Mouse (Mus musculus) midbrain, embryonic 12.5 days (tissue): ENCODE data around the gene Fbxo9. TPM values are rescaled to one million over a fixed set of nuclear protein-coding genes. Genes with fewer than 3 reads are reported as not detected.
"Not testable (repeated sequence)": the region's sequence is repeated elsewhere in the genome, so short reads cannot be mapped to it uniquely, and the experiment has no call there.

Experiments
- ATAC-seq: fragments of 200-750 bp; cut with Nextera tagmentation; 2 replicates; pipeline ENCODE4 v1.8.0; 2017; ENCODE audit warnings: low read depth, moderate TSS enrichment, moderate library complexity; ENCODE audit not compliant: low FRiP score
- H3K27ac ChIP-seq: fragments of 300-500 bp; sonication (generic); replicated peaks from 2 replicates; pipeline ENCODE4 v1.5.1; 2016; ENCODE audit warnings: mild to moderate bottlenecking
- H3K27me3 ChIP-seq: fragments of 300-500 bp; sonication (generic); 2 replicates; pipeline ENCODE4 v1.6.1; 2016; ENCODE audit warnings: mild to moderate bottlenecking
- H3K36me3 ChIP-seq: fragments of 300-500 bp; sonication (generic); 2 replicates; pipeline ENCODE4 v1.6.1; 2016
- H3K4me1 ChIP-seq: fragments of 300-500 bp; sonication (generic); 2 replicates; pipeline ENCODE4 v1.6.1; 2016
- H3K4me2 ChIP-seq: fragments of 300-500 bp; sonication (generic); replicated peaks from 2 replicates; pipeline ENCODE4 v1.6.1; 2016; ENCODE audit warnings: mild to moderate bottlenecking, moderate library complexity
- H3K4me3 ChIP-seq: fragments of 300-500 bp; sonication (generic); 2 replicates; pipeline ENCODE4 v1.5.1; 2016; ENCODE audit warnings: mild to moderate bottlenecking
- H3K9ac ChIP-seq: fragments of 300-500 bp; sonication (generic); replicated peaks from 2 replicates; pipeline ENCODE4 v1.6.1; 2016; ENCODE audit warnings: mild to moderate bottlenecking, moderate library complexity
- H3K9me3 ChIP-seq: fragments of 300-500 bp; sonication (generic); 2 replicates; pipeline ENCODE4 v1.6.1; 2016; ENCODE audit warnings: mild to moderate bottlenecking
- WGBS: fragments of 180-500 bp; shearing (Covaris S2); methylation state at CpG from one replicate; pipeline ENCODE4 v1.1.7; 2016; 5-methylcytosine and 5-hydroxymethylcytosine counted together
- polyA plus RNA-seq: library from polyadenylated mRNA; unstranded; fragments of >200 nt; fragmentation: Nextera tagmentation; extraction: Ambion mirVana; gene quantifications from 2 replicates; pipeline ENCODE4 v1.2.1, GENCODE M21; 2016

Gene Fbxo9
- polyA plus RNA-seq, 1 experiment from 2014 or later = 34.7 TPM

- 92% methylated on average over 9 of the region's 9 CpGs for WGBS
- Histone ChIP-seq H3K4me3 (no peak overlapping the region), H3K4me1 (no peaks in the 10 kb centered on the region), H3K36me3 (peaks cover 36% of the 10 kb centered on the region), H3K27ac (no peak overlapping the region), H3K27me3 (no peaks in the 10 kb centered on the region), H3K9me3 (no peaks in the 10 kb centered on the region), H3K9ac (no peak overlapping the region), H3K4me2 (no peak overlapping the region)
- ATAC-seq = no peak
Observed at GRCm38 (mm10) chr9:78087751-78088150, 21.1 kb downstream of the Fbxo9 start.

DNA sequence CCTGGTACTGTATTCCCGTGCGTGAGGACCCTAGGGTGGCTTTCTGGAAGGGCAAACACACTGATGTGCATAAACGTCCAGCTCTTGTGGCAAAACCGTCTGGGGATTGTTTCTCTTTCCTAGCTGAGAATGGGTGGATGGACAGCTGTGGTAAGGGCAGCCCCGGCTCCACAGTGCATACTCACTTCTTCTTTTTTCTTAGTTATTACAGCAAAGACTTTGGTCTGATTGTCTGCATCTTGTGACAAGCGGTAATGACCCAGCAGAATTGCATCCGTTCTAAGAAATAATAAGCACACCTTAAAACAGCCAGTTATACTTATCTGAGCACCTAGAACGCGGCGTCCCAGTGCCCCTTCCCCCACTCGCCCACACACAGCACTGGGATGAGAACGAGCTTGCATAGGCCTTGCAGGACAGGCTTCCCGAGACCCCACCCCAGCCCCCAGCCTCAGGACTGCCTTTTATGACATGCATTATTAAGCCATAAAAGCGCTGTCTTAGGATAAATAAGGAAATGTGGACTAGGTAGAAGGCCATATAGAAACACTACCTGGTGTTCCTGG is 23.1 kb downstream of the Fbxo9 start:
- no peak overlapping the region for H3K9ac ChIP-seq
- H3K4me3 ChIP-seq = no peak overlapping the region
- peaks cover 44% of the 10 kb centered on the region for H3K36me3 ChIP-seq
- H3K27me3 ChIP-seq = no peaks in the 10 kb centered on the region
- H3K9me3 ChIP-seq = no peaks in the 10 kb centered on the region
- no peaks in the 10 kb centered on the region for H3K4me1 ChIP-seq
- no peak for ATAC-seq
- H3K27ac ChIP-seq = no peak overlapping the region
- 91% methylated on average over 14 of the region's 14 CpGs for WGBS
- no peak overlapping the region for H3K4me2 ChIP-seq

DNA sequence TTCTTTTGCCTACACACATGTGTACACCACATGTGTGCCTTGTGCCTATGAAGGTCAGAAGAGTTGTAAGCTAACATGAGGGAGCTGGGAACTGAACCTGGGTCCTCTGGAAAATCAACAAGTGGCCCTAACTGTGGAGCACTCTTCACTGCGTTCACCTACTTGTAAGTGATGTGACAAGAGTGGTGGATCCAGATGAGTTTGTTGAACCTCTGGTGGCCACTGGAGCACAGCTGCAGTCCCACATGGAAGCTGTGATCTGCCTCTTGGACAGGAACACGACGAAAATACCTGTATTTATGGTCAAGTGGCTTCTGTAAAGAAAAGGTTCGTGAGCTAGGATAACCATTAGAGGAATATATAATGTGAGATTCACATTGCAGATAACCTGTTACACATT is 24.5 kb downstream of the Fbxo9 start:
- 92% methylated on average over 4 of the region's 4 CpGs for WGBS

DNA sequence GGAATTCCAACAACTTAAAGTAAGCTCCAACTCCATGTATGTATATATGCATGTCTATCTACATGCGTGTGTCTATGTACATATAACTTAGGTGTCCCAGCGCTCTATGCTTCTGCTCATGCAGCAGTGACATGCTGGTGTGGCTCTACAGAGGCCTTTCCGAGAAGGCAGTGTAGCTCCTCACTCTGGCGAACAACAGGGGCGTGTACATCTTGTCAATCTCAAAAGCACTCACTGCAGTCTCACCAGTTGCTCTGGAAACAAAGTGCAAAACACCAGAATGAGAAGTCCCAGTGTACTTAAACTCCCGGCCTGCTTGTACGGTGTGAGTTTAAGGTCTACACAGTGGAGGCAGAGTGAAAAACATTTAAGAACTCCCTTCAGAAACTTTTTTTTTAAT is 27.0 kb downstream of the Fbxo9 start:
- no peak for ATAC-seq
- H3K27me3 ChIP-seq = no peaks in the 10 kb centered on the region
- no peaks in the 10 kb centered on the region for H3K9me3 ChIP-seq
- peaks cover 46% of the 10 kb centered on the region for H3K36me3 ChIP-seq
- no peak overlapping the region for H3K27ac ChIP-seq
- H3K4me3 ChIP-seq = no peak overlapping the region
- no peak overlapping the region for H3K9ac ChIP-seq
- WGBS = 60% methylated on average over 7 of the region's 7 CpGs
- H3K4me1 ChIP-seq = no peaks in the 10 kb centered on the region
- H3K4me2 ChIP-seq = no peak overlapping the region

More for the DNA sequence above, 24.5 kb downstream of the Fbxo9 start:
- ATAC-seq = no peak
- Histone ChIP-seq H3K9ac (no peak overlapping the region), H3K9me3 (no peaks in the 10 kb centered on the region), H3K36me3 (peaks cover 48% of the 10 kb centered on the region), H3K4me3 (no peak overlapping the region), H3K27ac (no peak overlapping the region), H3K4me2 (no peak overlapping the region), H3K27me3 (no peaks in the 10 kb centered on the region), H3K4me1 (no peaks in the 10 kb centered on the region)

DNA sequence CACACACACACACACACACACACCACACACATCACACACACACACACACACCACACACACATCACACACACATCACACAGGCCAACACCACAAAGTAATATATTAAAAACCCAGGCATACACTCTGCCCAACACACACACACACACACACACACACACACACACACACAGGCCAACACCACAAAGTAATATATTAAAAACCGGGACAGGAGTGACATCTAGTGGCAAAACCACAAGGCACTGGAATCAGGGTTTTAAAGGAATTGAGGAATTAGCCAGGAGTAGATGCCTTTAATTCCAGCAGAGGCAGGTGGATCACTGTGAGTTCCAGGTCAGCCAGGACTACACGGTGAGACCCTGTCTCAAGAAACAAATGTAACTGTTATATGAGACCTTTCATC is 30.6 kb downstream of the Fbxo9 start:
- Histone ChIP-seq H3K36me3 (peaks cover 13% of the 10 kb centered on the region), H3K4me2 (no peak overlapping the region), H3K9me3 (no peaks in the 10 kb centered on the region), H3K4me1 (no peaks in the 10 kb centered on the region), H3K9ac (no peak overlapping the region), H3K27me3 (no peaks in the 10 kb centered on the region), H3K27ac (no peak overlapping the region), H3K4me3 (no peak overlapping the region)
- 35% methylated on average over 2 of the region's 2 CpGs for WGBS
- no peak for ATAC-seq

GRCm38 (mm10) chr9:78075256-78075655 is 33.6 kb downstream of the Fbxo9 start:
- Histone ChIP-seq H3K4me1 (no peaks in the 10 kb centered on the region), H3K27me3 (no peaks in the 10 kb centered on the region), H3K36me3 (no peaks in the 10 kb centered on the region), H3K9ac (no peak overlapping the region), H3K9me3 (no peaks in the 10 kb centered on the region), H3K27ac (no peak overlapping the region), H3K4me2 (no peak overlapping the region), H3K4me3 (no peak overlapping the region)
- no peak for ATAC-seq
- WGBS = 83% methylated on average over 3 of the region's 3 CpGs

DNA sequence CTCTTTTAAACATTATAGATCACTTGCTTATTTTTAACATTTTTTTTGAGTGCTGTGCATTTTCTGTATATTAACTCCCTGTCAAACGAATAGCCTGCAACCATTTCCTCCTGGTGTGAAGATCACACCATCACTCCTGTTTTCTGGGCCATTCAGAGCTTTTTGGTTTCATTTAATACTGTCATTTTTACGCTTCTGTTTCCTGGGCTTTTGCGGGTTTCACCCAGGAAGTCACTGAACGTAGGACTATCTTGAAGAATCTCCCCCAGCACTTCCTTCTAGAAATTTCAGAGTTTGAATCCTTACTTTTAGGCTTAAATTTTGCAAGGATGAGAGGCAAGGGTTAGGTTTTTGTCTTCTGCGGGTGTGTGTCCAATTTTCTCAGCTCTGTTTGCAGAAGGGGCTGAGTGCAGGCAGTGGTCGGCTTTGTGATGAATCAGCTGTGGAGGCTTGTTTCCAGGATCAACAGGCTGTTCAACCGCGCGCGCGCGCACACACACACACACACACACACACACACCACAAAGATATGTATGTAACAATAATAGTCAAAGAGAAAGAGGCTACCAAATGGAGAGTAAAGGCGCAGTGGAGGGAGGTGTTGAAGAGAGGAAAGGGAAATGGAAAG is 35.0 kb downstream of the Fbxo9 start:
- Histone ChIP-seq H3K4me2 (no peak overlapping the region), H3K9me3 (no peaks in the 10 kb centered on the region), H3K4me1 (no peaks in the 10 kb centered on the region), H3K9ac (no peak overlapping the region), H3K27ac (no peak overlapping the region), H3K36me3 (no peaks in the 10 kb centered on the region), H3K27me3 (no peaks in the 10 kb centered on the region), H3K4me3 (no peak overlapping the region)
- 93% methylated on average over 13 of the region's 13 CpGs for WGBS
- no peak for ATAC-seq

DNA sequence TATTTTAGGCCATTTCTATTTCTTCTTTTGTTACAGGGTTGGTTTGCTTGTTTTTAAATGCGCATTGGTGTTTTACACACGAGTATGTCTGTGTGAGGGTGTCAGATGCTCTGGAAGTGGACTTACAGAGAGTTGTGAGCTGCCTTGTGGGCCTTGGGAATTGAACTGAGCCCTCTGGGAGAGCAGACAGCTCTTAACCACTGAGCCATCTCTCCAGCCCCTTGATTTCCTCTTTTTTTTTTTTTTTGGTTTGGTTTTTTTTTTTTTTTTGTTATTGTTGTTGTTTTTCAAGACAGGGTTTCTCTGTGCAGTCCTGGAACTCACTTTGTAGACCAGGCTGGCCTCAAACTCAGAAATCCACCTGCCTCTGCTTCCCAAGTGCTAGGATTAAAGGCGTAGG is 35.6 kb downstream of the Fbxo9 start:
- H3K36me3 ChIP-seq, ATAC-seq, H3K4me1 ChIP-seq, H3K9ac ChIP-seq, H3K4me2 ChIP-seq, H3K4me3 ChIP-seq, H3K27ac ChIP-seq, H3K27me3 ChIP-seq, H3K9me3 ChIP-seq: not testable (repeated sequence)
- WGBS = 80% methylated on average over 3 of the region's 3 CpGs

GRCm38 (mm10) chr9:78071626-78072025 is 37.2 kb downstream of the Fbxo9 start:
- Histone ChIP-seq H3K4me1 (no peaks in the 10 kb centered on the region), H3K9me3 (no peaks in the 10 kb centered on the region)
- 91% methylated on average over 4 of the region's 4 CpGs for WGBS

GRCm38 (mm10) chr9:78070496-78070895 is 38.4 kb downstream of the Fbxo9 start:
- ATAC-seq = no peak
- H3K9ac ChIP-seq = no peak overlapping the region
- no peaks in the 10 kb centered on the region for H3K27me3 ChIP-seq
- H3K36me3 ChIP-seq = no peaks in the 10 kb centered on the region
- WGBS = 79% methylated on average over 5 of the region's 5 CpGs
- no peak overlapping the region for H3K27ac ChIP-seq
- H3K4me1 ChIP-seq = no peaks in the 10 kb centered on the region
- no peak overlapping the region for H3K4me2 ChIP-seq
- H3K4me3 ChIP-seq = no peak overlapping the region
- no peaks in the 10 kb centered on the region for H3K9me3 ChIP-seq

More at GRCm38 (mm10) chr9:78071626-78072025, 37.2 kb downstream of the Fbxo9 start:
- no peaks in the 10 kb centered on the region for H3K36me3 ChIP-seq
- no peak overlapping the region for H3K27ac ChIP-seq
- no peak for ATAC-seq
- H3K9ac ChIP-seq = no peak overlapping the region
- H3K4me2 ChIP-seq = no peak overlapping the region
- H3K27me3 ChIP-seq = no peaks in the 10 kb centered on the region
- no peak overlapping the region for H3K4me3 ChIP-seq

GRCm38 (mm10) chr9:78064121-78064520 is 44.7 kb downstream of the Fbxo9 start:
- no peaks in the 10 kb centered on the region for H3K27me3 ChIP-seq
- H3K9me3 ChIP-seq = no peaks in the 10 kb centered on the region
- no peak overlapping the region for H3K4me3 ChIP-seq
- no peaks in the 10 kb centered on the region for H3K36me3 ChIP-seq
- H3K9ac ChIP-seq = no peak overlapping the region
- no peak overlapping the region for H3K27ac ChIP-seq
- WGBS = 72% methylated on average over 10 of the region's 10 CpGs
- ATAC-seq = no peak
- no peaks in the 10 kb centered on the region for H3K4me1 ChIP-seq
- no peak overlapping the region for H3K4me2 ChIP-seq

DNA sequence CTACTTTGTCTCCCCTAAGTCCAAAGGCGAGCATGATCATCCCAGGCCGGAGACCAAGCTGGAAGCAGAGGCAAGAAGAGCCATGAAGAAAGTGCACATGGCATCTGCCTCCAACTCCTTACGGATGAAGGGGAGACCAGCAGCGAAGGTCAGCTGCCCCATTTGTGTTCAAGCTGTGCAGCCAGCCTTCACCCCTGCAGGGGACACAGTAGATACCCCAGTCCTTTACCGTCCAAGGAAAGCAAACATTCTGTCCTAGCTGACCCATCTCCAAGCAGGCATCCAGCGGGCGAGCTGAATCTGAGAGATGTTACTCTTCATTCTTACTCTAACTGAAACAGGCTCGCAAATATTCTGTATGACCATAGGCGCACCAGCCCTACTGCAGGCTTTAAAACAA is 46.5 kb downstream of the Fbxo9 start:
- Histone ChIP-seq H3K4me1 (no peaks in the 10 kb centered on the region), H3K9me3 (no peaks in the 10 kb centered on the region), H3K36me3 (no peaks in the 10 kb centered on the region), H3K9ac (no peak overlapping the region), H3K27me3 (no peaks in the 10 kb centered on the region), H3K27ac (no peak overlapping the region), H3K4me2 (no peak overlapping the region), H3K4me3 (no peak overlapping the region)
- WGBS = 78% methylated on average over 9 of the region's 9 CpGs
- ATAC-seq = no peak
